Mouse (Mus musculus) cortical plate, adult 2 months (tissue): ENCODE data around the gene Traf7. TPM values are rescaled to one million over a fixed set of nuclear protein-coding genes. Genes with fewer than 3 reads are reported as not detected.

Experiments used
- H3K27ac ChIP-seq: fragments of 200-500 bp; 2 replicates; pipeline ENCODE4 v1.5.1; 2012; ENCODE audit warnings: low read length, control low read depth, inconsistent platforms; ENCODE audit not compliant: insufficient read depth
- H3K4me1 ChIP-seq: fragments of 200-500 bp; 2 replicates; pipeline ENCODE4 v1.6.1; 2011; ENCODE audit warnings: low read length; ENCODE audit not compliant: control insufficient read depth, insufficient read depth
- H3K4me3 ChIP-seq: fragments of 200-500 bp; 2 replicates; pipeline ENCODE4 v1.5.1; 2011; ENCODE audit warnings: mild to moderate bottlenecking, low read length, control low read depth; ENCODE audit not compliant: insufficient read depth
- CTCF ChIP-seq: fragments of 200-500 bp; IDR thresholded peaks from 2 replicates; pipeline ENCODE4 v1.5.1; 2011; ENCODE audit warnings: mild to moderate bottlenecking, control low read depth, low read length; ENCODE audit not compliant: insufficient read depth; ENCODE audit errors: extremely low read depth
- POLR2A ChIP-seq: fragments of 200-500 bp; IDR thresholded peaks from 2 replicates; pipeline ENCODE4 v1.6.1; 2011; ENCODE audit warnings: mild to moderate bottlenecking, low read length, control low read depth; ENCODE audit not compliant: insufficient read depth; ENCODE audit errors: extremely low read depth
- polyA plus RNA-seq: library from polyadenylated mRNA; depleted of rRNA; stranded (reverse); fragments of >200 nt; gene quantifications from 2 replicates; pipeline ENCODE4 v1.2.3, GENCODE M21; 2012

Traf7 gene
- polyA plus RNA-seq, 1 experiment, result 176 TPM

DNA sequence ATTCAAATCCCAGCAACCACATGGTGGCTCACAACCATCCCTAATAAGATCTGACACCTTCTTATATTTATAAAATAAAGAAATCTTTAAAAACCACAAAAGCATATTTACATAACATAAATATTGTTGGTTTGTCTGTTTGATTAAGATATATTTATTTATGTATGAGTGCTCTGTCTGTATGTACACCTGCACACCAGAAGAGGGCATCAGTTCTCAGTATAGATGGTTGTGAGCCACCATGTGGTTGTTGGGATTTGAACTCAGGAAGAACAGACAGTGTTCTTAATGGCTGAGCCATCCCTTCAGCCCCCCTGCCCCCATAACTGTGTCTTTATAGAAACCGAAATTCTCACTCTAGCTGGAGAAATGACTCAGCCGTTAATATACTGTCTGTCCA lies 17.5 kb upstream of the Traf7 start:
- TF ChIP-seq CTCF (no peak), POLR2A (no peak)
- H3K4me1 ChIP-seq, result no peaks in the 10 kb centered on the region
- H3K27ac ChIP-seq, result no peak overlapping the region
- no peak overlapping the region for H3K4me3 ChIP-seq

DNA sequence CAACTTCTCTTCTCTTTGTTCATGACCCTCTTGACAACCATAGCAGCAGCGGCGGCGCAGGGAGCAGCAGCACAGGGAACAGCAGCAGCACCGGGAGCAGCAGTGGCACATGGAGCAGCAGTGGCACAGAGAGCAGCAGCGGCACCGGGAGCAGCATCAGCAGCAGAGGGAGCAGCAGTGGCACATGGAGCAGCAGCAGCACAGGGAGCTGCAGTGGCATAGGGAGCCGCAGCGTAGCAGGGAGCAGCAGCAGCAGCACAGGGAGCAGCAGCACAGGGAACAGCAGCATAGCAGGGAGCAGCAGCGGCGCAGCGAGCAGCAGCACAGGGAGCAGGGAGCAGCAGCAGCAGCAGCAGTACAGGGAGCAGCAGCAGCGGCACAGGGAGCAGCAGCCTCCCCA lies 16.9 kb upstream of the Traf7 start:
- H3K4me1 ChIP-seq, result no peaks in the 10 kb centered on the region
- H3K27ac ChIP-seq, result no peak overlapping the region
- TF ChIP-seq CTCF (no peak), POLR2A (no peak)
- H3K4me3 ChIP-seq, result no peak overlapping the region

DNA sequence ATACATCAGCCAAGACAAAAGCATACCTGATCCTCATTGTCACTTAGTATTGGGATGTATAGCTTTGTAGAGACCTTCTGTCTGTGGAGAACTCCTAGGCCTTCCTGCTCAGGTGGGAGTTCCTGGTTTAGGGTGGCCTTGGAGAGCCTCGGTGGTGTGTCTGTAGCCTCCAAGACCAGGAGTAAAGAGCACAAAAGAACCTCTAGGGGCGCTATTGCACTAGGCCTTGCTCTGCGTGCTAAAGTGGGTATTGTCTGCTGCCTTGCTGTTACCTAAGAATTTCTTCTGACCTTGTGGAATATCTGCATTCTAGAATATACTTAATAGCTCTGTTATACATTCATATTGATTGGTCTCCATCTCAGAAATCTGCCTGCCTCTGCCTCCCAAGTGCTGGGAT lies 12.6 kb upstream of the Traf7 start:
- TF ChIP-seq CTCF (peak; percentile 67), POLR2A (no peak)
- Histone ChIP-seq H3K27ac (no peak overlapping the region), H3K4me3 (no peak overlapping the region), H3K4me1 (peaks cover 12% of the 10 kb centered on the region)

DNA sequence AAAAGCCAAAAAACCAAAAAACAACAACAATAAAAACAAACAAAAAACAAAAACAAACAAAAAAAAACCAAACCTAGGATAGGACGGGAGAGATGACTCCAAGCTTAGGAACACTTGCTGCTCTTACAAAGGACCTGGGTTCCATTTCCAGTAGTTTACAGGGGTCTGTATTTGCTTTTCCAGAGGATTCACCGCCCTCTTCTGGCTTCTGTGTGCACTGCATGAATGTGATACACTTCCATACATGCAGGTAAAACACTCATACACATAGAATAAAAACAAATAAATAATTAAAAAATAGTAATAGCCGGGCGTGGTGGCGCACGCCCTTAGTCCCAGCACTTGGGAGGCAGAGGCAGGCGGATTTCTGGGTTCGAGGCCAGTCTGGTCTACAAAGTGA lies 11.2 kb upstream of the Traf7 start:
- TF ChIP-seq POLR2A (no peak), CTCF (peak; percentile 32; the same call in 1 of the 2 replicates)
- H3K4me3 ChIP-seq, result no peak overlapping the region
- H3K27ac ChIP-seq, result no peak overlapping the region
- peaks cover 14% of the 10 kb centered on the region for H3K4me1 ChIP-seq

DNA sequence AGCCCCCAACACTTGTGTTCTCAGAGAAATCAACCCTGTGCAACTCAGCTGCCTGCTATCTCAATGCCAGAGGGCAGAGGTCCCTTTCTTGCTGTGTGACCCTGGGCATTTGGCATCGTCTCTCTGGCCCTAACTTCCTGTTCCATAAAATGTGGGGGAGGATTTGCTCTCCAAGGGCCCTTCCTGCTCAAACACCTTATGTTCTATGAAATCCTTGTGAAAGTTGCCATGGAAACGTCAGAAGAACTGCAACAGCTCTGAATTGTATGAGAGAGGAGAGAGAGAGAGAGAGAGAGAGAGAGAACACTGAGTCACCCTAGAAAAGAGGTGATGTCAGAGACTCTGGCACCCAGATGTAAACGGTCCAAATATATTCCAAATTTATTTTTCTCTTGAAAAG lies 9.8 kb upstream of the Traf7 start:
- Histone ChIP-seq H3K4me3 (no peak overlapping the region), H3K27ac (peak overlapping the region; percentile 73), H3K4me1 (peaks cover 16% of the 10 kb centered on the region)
- TF ChIP-seq POLR2A, result no peak
- TF ChIP-seq CTCF, result no peak

DNA sequence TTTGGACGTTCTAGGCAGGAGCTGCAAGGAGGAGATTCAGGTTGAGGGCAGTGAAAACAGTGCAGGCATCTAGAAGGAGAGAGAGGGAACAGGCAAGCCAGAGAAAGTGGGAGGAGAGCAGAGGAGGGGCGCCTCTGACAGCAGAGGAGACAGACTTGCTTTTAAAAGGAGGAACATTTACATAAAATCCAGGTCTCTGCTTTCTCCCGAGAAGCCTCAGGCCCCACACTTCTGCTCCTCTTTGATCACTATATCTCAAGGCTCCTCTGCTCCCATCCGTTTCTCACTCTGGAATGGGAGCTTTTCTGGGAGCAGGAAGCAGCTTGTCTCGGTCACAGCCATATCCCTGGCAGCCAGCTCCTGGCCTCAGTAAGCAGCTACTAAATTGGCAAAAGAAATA lies 7.6 kb upstream of the Traf7 start:
- no peak for TF ChIP-seq CTCF
- peak; percentile 40; the same call in 1 of the 2 replicates for TF ChIP-seq POLR2A
- peak overlapping the region; percentile 45 for H3K27ac ChIP-seq
- no peak overlapping the region for H3K4me3 ChIP-seq
- H3K4me1 ChIP-seq, result peaks cover 19% of the 10 kb centered on the region

DNA sequence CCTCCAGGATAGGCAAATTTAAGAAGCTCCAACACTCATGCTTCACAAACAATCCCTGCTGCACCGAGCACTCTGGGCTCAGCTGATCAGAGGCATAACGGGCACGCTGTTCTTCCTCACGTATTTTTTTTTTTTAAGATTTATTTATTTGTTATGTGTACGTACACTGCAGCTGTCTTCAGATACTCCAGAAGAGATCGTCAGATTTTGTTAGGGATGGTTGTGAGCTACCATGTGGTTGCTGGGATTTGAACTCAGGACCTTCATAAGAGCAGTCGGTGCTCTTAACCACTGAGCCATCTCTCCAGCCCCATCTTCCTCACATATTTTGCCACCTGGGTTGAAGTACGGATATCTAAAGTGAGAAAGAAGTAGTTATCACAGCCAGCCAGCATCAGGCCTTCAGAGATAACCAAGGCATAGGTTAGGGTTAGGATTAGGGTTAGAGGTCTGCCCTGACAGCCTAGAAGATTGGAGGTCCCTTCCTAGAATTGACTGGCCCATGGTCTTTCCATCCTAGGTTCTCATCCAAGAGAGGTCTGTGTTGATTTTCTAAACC lies 6.5 kb upstream of the Traf7 start, which contains the start of gene Rab26:
Gene Rab26 (minus strand): TSS at position 51 of the 559 bp plus-strand sequence.
- Histone ChIP-seq H3K4me1 (peaks cover 24% of the 10 kb centered on the region), H3K27ac (peak within 1 kb of the TSS; percentile 40)

DNA sequence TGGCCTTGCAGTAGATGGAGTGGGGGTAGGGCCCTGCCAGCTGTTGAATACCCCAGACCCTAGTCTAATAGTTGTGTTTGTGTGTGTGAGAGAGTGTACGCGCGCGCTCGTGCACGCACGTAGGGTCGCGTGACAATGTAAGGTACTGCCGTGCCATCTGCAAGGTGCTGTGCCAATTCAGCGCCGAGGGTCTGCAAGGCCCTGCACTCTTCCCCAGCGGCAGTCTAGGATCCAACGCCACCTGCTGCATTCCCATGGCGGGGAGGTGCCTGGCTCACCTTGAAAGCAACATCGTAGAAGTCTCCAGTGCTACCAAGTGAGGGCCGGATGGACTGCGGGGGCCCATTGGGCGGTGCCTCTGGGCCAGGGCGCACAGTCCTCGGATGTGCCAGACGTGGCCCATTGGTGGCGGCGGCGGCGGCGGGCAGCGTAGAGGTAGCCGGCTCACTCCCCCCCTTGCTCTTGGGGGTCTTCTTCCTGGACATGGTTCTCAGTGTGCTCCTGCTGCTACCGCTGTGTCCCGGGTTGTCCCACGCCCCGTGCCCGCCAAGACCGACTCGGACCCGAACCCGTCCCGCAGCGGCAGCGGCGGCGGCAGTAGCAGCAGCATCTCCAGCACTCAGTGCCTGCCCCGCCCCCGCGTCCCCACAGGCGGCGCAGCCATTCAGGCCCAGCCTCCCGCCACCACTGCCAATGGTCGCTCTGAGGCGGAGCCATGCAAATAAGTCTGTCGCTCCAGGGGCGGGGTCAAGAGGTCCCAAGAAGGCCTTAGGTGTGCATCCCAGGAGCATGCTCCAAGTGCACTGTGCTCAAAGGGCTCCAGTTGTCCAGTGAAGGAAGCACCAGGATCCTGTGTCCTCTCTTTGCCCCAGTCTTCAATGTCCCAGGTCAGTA lies 5.6 kb upstream of the Traf7 start:
- peak overlapping the region; percentile 40; the same call in 1 of the 2 replicates for H3K27ac ChIP-seq
- H3K4me3 ChIP-seq, result peak overlapping the region; percentile 56
- TF ChIP-seq CTCF, result no peak
- TF ChIP-seq POLR2A, result peak; percentile 44; the same call in 1 of the 2 replicates
- H3K4me1 ChIP-seq, result peaks cover 26% of the 10 kb centered on the region

More for the DNA sequence above, 6.5 kb upstream of the Traf7 start, which contains the start of gene Rab26:
- TF ChIP-seq CTCF (no peak), POLR2A (no peak)
- H3K4me3 ChIP-seq, result peak within 1 kb of the TSS; percentile 56

DNA sequence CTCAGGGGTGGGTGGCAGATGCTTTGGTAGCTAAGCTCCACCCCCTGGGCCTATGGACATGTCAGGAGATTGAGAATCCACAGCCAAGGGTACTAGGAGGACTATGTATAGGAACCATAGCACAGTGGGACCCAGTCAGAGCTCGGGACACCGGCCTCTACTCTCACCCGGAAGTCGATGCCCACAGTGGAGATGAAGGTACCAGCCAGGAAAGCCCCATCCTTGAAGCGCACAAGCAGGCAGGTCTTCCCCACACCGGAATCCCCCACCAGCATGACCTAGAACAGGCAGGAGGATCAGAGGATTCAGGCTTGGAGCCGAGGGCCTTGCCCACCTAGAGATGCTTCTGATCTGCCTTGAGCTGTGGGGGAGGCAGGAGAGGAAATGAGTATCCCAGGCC lies 4.3 kb upstream of the Traf7 start:
- Histone ChIP-seq H3K4me3 (peak overlapping the region; percentile 56), H3K4me1 (peaks cover 19% of the 10 kb centered on the region), H3K27ac (peak overlapping the region; percentile 32; the same call in 1 of the 2 replicates)
- no peak for TF ChIP-seq CTCF
- TF ChIP-seq POLR2A, result no peak

DNA sequence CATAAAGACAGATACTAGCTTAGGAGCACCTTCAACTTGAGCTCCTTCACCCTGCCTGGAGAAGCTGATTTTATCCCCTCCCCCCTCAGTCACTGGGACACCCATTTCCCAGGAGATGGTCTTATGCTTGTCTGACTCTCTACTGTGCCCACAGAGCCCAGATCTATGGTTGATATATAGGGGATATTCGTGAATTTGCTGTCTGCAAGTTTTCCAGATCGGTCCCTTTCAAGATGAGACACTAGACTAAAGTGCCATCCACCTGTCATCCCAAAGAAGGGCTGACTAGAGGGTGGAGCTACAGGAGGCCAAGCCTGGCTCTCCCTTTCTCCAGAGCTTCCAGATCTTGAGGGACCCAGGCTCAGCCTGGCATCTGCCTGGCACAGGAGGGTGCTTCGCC lies 3.3 kb upstream of the Traf7 start:
- no peak overlapping the region for H3K27ac ChIP-seq
- TF ChIP-seq CTCF (no peak), POLR2A (no peak)
- peaks cover 16% of the 10 kb centered on the region for H3K4me1 ChIP-seq
- H3K4me3 ChIP-seq, result no peak overlapping the region
